Mouse (Mus musculus) inflammation-experienced regulatory T-cells, adult 6 months (primary cell): Measurements from ENCODE around the gene Mafg. TPM values are rescaled to one million over a fixed set of nuclear protein-coding genes. Genes with fewer than 3 reads are reported as not detected.
"Not testable (repeated sequence)": the region's sequence is repeated elsewhere in the genome, so short reads cannot be mapped to it uniquely, and the experiment has no call there.

Experiments
- ATAC-seq: one replicate; pipeline ENCODE4 v1.8.0; 2017
- polyA plus RNA-seq, 3 experiments: library from polyadenylated mRNA; unstranded; fragments of 100-300 nt; shearing (Covaris generic); gene quantifications; one replicate each; pipeline ENCODE4 v1.2.1; 2017

The Mafg gene
- polyA plus RNA-seq, 3 experiments from 2014 or later: 15.3 to 15.8 (median 15.5) TPM

DNA sequence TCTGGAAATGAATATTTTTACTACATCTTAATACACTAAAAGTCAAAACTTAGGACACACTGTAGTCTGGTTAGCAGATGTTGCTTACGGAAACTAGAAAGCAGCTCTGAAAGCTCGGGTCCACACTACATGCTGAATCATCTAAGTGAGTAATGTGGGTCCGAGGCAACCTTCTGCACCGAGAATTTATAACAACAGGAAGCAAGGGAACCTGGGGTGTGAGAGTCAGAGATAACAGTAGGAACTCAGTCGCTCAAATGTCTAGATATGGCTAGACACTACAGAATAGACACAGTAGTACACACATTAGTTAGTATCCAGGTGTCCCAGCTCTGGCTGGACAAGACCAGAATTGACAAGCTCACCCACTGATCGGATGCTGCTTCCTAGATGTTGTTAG, 44.9 kb downstream of the Mafg start:
- ATAC-seq: no peak

GRCm38 (mm10) chr11:120583937-120584336, 49.5 kb downstream of the Mafg start:
- no peak for ATAC-seq

DNA sequence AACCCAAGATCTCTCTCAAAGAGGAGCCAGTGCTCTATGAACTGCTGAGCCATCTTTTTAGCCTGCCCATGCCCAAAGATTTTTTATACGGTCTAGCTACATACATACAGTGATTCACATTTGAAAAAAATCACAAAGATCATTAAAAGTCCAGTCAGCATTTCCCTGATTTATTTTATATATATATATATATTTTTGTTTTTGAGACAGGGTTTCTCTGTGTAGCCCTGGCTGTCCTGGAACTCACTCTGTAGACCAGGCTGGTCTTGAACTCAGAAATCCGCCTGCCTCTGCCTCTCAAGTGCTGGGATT, 50.5 kb downstream of the Mafg start:
- not testable (repeated sequence) for ATAC-seq

- ATAC-seq: no peak
Observed at GRCm38 (mm10) chr11:120582268-120582981, 51.0 kb downstream of the Mafg start.

- ATAC-seq: peak; percentile 70
Observed at GRCm38 (mm10) chr11:120581490-120582267, 51.7 kb downstream of the Mafg start, which contains the start of gene Arhgdia. Gene Arhgdia (minus strand): TSS chr11:120581624.

DNA sequence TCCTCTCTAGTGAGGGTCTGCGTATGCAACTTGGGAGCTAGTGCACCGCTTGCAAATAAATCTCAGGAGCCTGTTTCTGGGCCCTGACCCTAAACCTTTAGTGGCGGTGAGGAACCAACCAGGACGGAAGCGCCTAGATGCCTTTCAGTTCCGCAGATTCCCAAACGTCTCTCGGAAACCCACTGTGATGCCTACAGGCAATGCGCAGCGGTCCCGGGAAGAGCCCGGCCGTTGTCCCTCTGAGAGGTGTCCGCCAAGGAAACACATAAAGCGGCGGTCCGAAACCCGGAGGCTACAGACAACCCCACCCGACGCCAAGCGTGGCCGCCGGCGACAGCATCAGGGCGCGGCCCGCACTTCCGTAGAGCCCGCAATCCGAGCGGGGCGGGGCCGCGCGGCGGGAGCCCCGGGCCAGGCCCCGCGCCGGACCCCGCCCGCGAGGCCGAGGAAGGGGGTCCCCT, 52.5 kb downstream of the Mafg start:
- ATAC-seq: no peak

DNA sequence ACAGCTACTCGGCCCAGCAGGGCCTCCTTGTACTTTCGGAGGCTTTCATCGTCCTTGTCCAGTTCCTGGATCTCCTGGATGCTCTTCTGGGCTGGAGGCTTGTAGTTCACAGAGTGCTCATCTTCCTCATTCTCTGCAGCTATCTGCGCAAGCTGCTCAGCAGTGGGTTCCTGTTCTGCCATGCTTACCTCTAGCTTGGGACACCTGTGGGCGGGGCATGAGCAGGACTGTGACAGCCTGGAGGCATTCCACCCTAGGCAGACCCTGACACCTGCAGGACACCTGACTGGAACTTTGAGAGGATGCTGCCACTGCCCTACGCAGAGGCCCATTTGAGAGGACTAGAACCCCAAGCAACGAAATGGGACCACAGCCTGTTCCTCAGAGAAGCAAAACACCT, 53.2 kb downstream of the Mafg start:
- ATAC-seq: no peak

- peak; percentile 29 for ATAC-seq
Observed at GRCm38 (mm10) chr11:120579316-120580107, 53.9 kb downstream of the Mafg start.

GRCm38 (mm10) chr11:120578694-120579243, 54.6 kb downstream of the Mafg start:
- no peak for ATAC-seq

GRCm38 (mm10) chr11:120578024-120578693, 55.2 kb downstream of the Mafg start:
- no peak for ATAC-seq

GRCm38 (mm10) chr11:120577211-120578023, 56.0 kb downstream of the Mafg start:
- ATAC-seq: no peak

- no peak for ATAC-seq
Observed at GRCm38 (mm10) chr11:120576365-120576981, 56.9 kb downstream of the Mafg start.

DNA sequence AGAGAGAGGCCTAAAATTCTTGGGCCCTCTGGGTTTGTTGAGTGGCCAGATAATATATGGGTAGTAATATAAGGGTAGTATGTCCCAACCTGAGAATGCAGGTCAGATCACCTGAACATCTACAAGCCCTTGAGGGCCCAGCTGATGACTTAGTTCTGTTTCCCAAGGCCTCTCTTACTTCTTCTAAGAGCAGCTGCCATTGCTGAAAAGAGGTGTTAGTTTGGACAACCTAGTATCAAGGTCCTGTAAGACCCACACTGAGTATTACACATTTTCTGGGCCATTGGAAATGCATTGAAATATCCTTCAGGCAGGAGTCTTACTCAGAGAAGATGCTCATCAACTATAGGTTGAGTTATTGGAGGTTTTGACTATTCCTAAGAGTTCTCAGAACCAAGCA, 57.5 kb downstream of the Mafg start:
- ATAC-seq: no peak

Other genes with a start within 250 kb of the Mafg start
- 10 to 100 TPM in 2 of 3 experiments, 1 to 10 TPM in 1; 8.6 to 12.4 (median 11.0) TPM for gene Nploc4, start 195.9 kb downstream of the Mafg start, polyA plus RNA-seq
- under 1 TPM in 1 of 3 experiments, not detected in 2; 0.28 TPM for gene Tspan10, start 191.0 kb downstream of the Mafg start, polyA plus RNA-seq
- under 1 TPM in 2 of 3 experiments, not detected in 1; 0.15 to 0.56 TPM for gene Pde6g, start 180.1 kb downstream of the Mafg start, polyA plus RNA-seq
- 1 to 10 TPM; 4.8 to 6.8 (median 5.1) TPM for gene Oxld1, start 175.5 kb downstream of the Mafg start, polyA plus RNA-seq
- 10 to 100 TPM; 17.8 to 26.0 (median 17.9) TPM for gene Ccdc137, start 175.5 kb downstream of the Mafg start, polyA plus RNA-seq
- 10 to 100 TPM; 28.8 to 39.7 (median 33.1) TPM for gene Arl16, start 166.0 kb downstream of the Mafg start, polyA plus RNA-seq
- gene Mrpl12, start 149.0 kb downstream of the Mafg start, polyA plus RNA-seq: 10 to 100 TPM; 54.6 to 78.9 (median 73.0) TPM
- gene Slc25a10, start 141.8 kb downstream of the Mafg start, polyA plus RNA-seq: 10 to 100 TPM; 12.4 to 14.3 (median 12.7) TPM
- gene Gcgr, start 102.9 kb downstream of the Mafg start, polyA plus RNA-seq: not detected
- gene Mcrip1, start 83.9 kb downstream of the Mafg start, polyA plus RNA-seq: 100 to 1,000 TPM in 2 of 3 experiments, 10 to 100 TPM in 1; 93.4 to 136 (median 107) TPM
- gene Ppp1r27, start 82.5 kb downstream of the Mafg start, polyA plus RNA-seq: not detected
- gene P4hb, start 60.3 kb downstream of the Mafg start, polyA plus RNA-seq: 100 to 1,000 TPM; 135 to 164 (median 149) TPM
- gene Arhgdia, start 52.0 kb downstream of the Mafg start, polyA plus RNA-seq: 100 to 1,000 TPM; 624 to 862 (median 685) TPM
- gene Alyref, start 35.2 kb downstream of the Mafg start, polyA plus RNA-seq: 10 to 100 TPM; 15.8 to 76.9 (median 47.7) TPM
- gene Anapc11, start 35.2 kb downstream of the Mafg start, polyA plus RNA-seq: 100 to 1,000 TPM; 110 to 147 (median 129) TPM
- 1 to 10 TPM in 1 of 3 experiments, under 1 TPM in 1, not detected in 1; 0.67 to 1.4 TPM for gene Npb, start 25.1 kb downstream of the Mafg start, polyA plus RNA-seq
- gene Pcyt2, start 15.7 kb downstream of the Mafg start, polyA plus RNA-seq: 100 to 1,000 TPM in 2 of 3 experiments, 10 to 100 TPM in 1; 66.1 to 124 (median 113) TPM
- gene Sirt7, start 8.4 kb downstream of the Mafg start, polyA plus RNA-seq: 10 to 100 TPM; 55.1 to 61.4 (median 60.4) TPM
- 1 to 10 TPM in 1 of 3 experiments, under 1 TPM in 1, not detected in 1; 0.86 to 1.7 TPM for gene Pycr1, start 10.2 kb upstream of the Mafg start, polyA plus RNA-seq
- gene Myadml2, start 14.6 kb upstream of the Mafg start, polyA plus RNA-seq: not detected
- not detected for gene Notum, start 27.6 kb upstream of the Mafg start, polyA plus RNA-seq
- gene Aspscr1, start 39.4 kb upstream of the Mafg start, polyA plus RNA-seq: 100 to 1,000 TPM in 1 of 3 experiments, 10 to 100 TPM in 2; 79.4 to 107 (median 86.2) TPM
- gene Cenpx, start 80.1 kb upstream of the Mafg start, polyA plus RNA-seq: 100 to 1,000 TPM; 154 to 181 (median 169) TPM
- gene Lrrc45, start 80.3 kb upstream of the Mafg start, polyA plus RNA-seq: 10 to 100 TPM; 19.4 to 39.4 (median 20.8) TPM
- not detected for gene Rac3, start 87.9 kb upstream of the Mafg start, polyA plus RNA-seq
- gene Dcxr, start 93.7 kb upstream of the Mafg start, polyA plus RNA-seq: 10 to 100 TPM; 20.5 to 29.7 (median 26.5) TPM
- gene Cbr2, start 98.5 kb upstream of the Mafg start, polyA plus RNA-seq: not detected
- 10 to 100 TPM; 24.1 to 64.8 (median 62.8) TPM for gene Hmga1b, start 129.2 kb upstream of the Mafg start, polyA plus RNA-seq
- 1 to 10 TPM; 3.5 to 4.4 (median 3.7) TPM for gene Rfng, start 150.6 kb upstream of the Mafg start, polyA plus RNA-seq
- 100 to 1,000 TPM; 121 to 154 (median 127) TPM for gene Gps1, start 150.7 kb upstream of the Mafg start, polyA plus RNA-seq
- gene Dus1l, start 162.8 kb upstream of the Mafg start, polyA plus RNA-seq: 10 to 100 TPM; 30.4 to 34.4 (median 34.3) TPM
- 10 to 100 TPM; 22.7 to 31.3 (median 29.4) TPM for gene Fasn, start 190.9 kb upstream of the Mafg start, polyA plus RNA-seq